Mouse (Mus musculus): Measurements from ENCODE around the gene Ctla4. TPM values are rescaled to one million over a fixed set of nuclear protein-coding genes. Genes with fewer than 3 reads are reported as not detected.

The Ctla4 gene
- polyA plus RNA-seq, 1 experiment, result not detected

GRCm38 (mm10) chr1:60884611-60885010 lies 2.2 kb upstream of the Ctla4 start:
- no peak overlapping the region for H3K27ac ChIP-seq (ENCODE audit: insufficient read depth, low read length)
- no peak overlapping the region for H3K4me3 ChIP-seq (ENCODE audit: insufficient read depth, low read length)
- no peaks in the 10 kb centered on the region for H3K4me1 ChIP-seq (ENCODE audit: control insufficient read depth, insufficient read depth, low read length)
- TF ChIP-seq CTCF (IDR thresholded peaks at IDR 0.05; ENCODE audit: borderline replicate concordance, insufficient read depth, low read length), result no peak
- TF ChIP-seq POLR2A (IDR thresholded peaks at IDR 0.05; ENCODE audit: low read depth, low read length), result no peak

GRCm38 (mm10) chr1:60898127-60898932 lies 11.5 kb downstream of the Ctla4 start:
- Histone ChIP-seq H3K27ac (ENCODE audit: insufficient read depth, low read length) (no peak overlapping the region), H3K4me3 (ENCODE audit: insufficient read depth, low read length) (no peak overlapping the region), H3K4me1 (ENCODE audit: control insufficient read depth, insufficient read depth, low read length) (peaks cover 5% of the 10 kb centered on the region)
- no peak for TF ChIP-seq CTCF (IDR thresholded peaks at IDR 0.05; ENCODE audit: borderline replicate concordance, insufficient read depth, low read length)
- TF ChIP-seq POLR2A (IDR thresholded peaks at IDR 0.05; ENCODE audit: low read depth, low read length), result no peak

- peaks cover 5% of the 10 kb centered on the region for H3K4me1 ChIP-seq (ENCODE audit: control insufficient read depth, insufficient read depth, low read length)
- no peak overlapping the region for H3K27ac ChIP-seq (ENCODE audit: insufficient read depth, low read length)
- H3K4me3 ChIP-seq (ENCODE audit: insufficient read depth, low read length), result no peak overlapping the region
- TF ChIP-seq POLR2A (IDR thresholded peaks at IDR 0.05; ENCODE audit: low read depth, low read length), result no peak
- TF ChIP-seq CTCF (IDR thresholded peaks at IDR 0.05; ENCODE audit: borderline replicate concordance, insufficient read depth, low read length), result no peak
Measured at GRCm38 (mm10) chr1:60898933-60899210, 12.1 kb downstream of the Ctla4 start.

- H3K4me1 ChIP-seq (ENCODE audit: control insufficient read depth, insufficient read depth, low read length), result peaks cover 5% of the 10 kb centered on the region
- H3K4me3 ChIP-seq (ENCODE audit: insufficient read depth, low read length), result no peak overlapping the region
- no peak for TF ChIP-seq CTCF (IDR thresholded peaks at IDR 0.05; ENCODE audit: borderline replicate concordance, insufficient read depth, low read length)
- no peak for TF ChIP-seq POLR2A (IDR thresholded peaks at IDR 0.05; ENCODE audit: low read depth, low read length)
- no peak overlapping the region for H3K27ac ChIP-seq (ENCODE audit: insufficient read depth, low read length)
Measured at GRCm38 (mm10) chr1:60899244-60899643, 12.4 kb downstream of the Ctla4 start.

GRCm38 (mm10) chr1:60902547-60902946 lies 15.7 kb downstream of the Ctla4 start:
- no peak overlapping the region for H3K27ac ChIP-seq (ENCODE audit: insufficient read depth, low read length)
- H3K4me1 ChIP-seq (ENCODE audit: control insufficient read depth, insufficient read depth, low read length), result peaks cover 5% of the 10 kb centered on the region
- no peak for TF ChIP-seq POLR2A (IDR thresholded peaks at IDR 0.05; ENCODE audit: low read depth, low read length)
- no peak for TF ChIP-seq CTCF (IDR thresholded peaks at IDR 0.05; ENCODE audit: borderline replicate concordance, insufficient read depth, low read length)
- no peak overlapping the region for H3K4me3 ChIP-seq (ENCODE audit: insufficient read depth, low read length)

GRCm38 (mm10) chr1:60903126-60903525 lies 16.3 kb downstream of the Ctla4 start:
- no peak overlapping the region for H3K4me3 ChIP-seq (ENCODE audit: insufficient read depth, low read length)
- no peak for TF ChIP-seq CTCF (IDR thresholded peaks at IDR 0.05; ENCODE audit: borderline replicate concordance, insufficient read depth, low read length)
- TF ChIP-seq POLR2A (IDR thresholded peaks at IDR 0.05; ENCODE audit: low read depth, low read length), result no peak

GRCm38 (mm10) chr1:60904456-60904978 lies 17.7 kb downstream of the Ctla4 start:
- no peak for TF ChIP-seq POLR2A (IDR thresholded peaks at IDR 0.05; ENCODE audit: low read depth, low read length)
- no peak for TF ChIP-seq CTCF (IDR thresholded peaks at IDR 0.05; ENCODE audit: borderline replicate concordance, insufficient read depth, low read length)

More at GRCm38 (mm10) chr1:60903126-60903525, 16.3 kb downstream of the Ctla4 start:
- H3K27ac ChIP-seq (ENCODE audit: insufficient read depth, low read length), result no peak overlapping the region
- H3K4me1 ChIP-seq (ENCODE audit: control insufficient read depth, insufficient read depth, low read length), result peaks cover 5% of the 10 kb centered on the region

GRCm38 (mm10) chr1:60907466-60907865 lies 20.7 kb downstream of the Ctla4 start:
- no peak for TF ChIP-seq POLR2A (IDR thresholded peaks at IDR 0.05; ENCODE audit: low read depth, low read length)
- TF ChIP-seq CTCF (IDR thresholded peaks at IDR 0.05; ENCODE audit: borderline replicate concordance, insufficient read depth, low read length), result no peak
- Histone ChIP-seq H3K4me3 (ENCODE audit: insufficient read depth, low read length) (no peak overlapping the region), H3K4me1 (ENCODE audit: control insufficient read depth, insufficient read depth, low read length) (no peaks in the 10 kb centered on the region), H3K27ac (ENCODE audit: insufficient read depth, low read length) (no peak overlapping the region)

More at GRCm38 (mm10) chr1:60904456-60904978, 17.7 kb downstream of the Ctla4 start:
- no peaks in the 10 kb centered on the region for H3K4me1 ChIP-seq (ENCODE audit: control insufficient read depth, insufficient read depth, low read length)
- H3K4me3 ChIP-seq (ENCODE audit: insufficient read depth, low read length), result no peak overlapping the region
- no peak overlapping the region for H3K27ac ChIP-seq (ENCODE audit: insufficient read depth, low read length)

GRCm38 (mm10) chr1:60908751-60909161 lies 22.0 kb downstream of the Ctla4 start:
- no peak overlapping the region for H3K27ac ChIP-seq (ENCODE audit: insufficient read depth, low read length)
- no peaks in the 10 kb centered on the region for H3K4me1 ChIP-seq (ENCODE audit: control insufficient read depth, insufficient read depth, low read length)
- H3K4me3 ChIP-seq (ENCODE audit: insufficient read depth, low read length), result no peak overlapping the region
- no peak for TF ChIP-seq CTCF (IDR thresholded peaks at IDR 0.05; ENCODE audit: borderline replicate concordance, insufficient read depth, low read length)
- TF ChIP-seq POLR2A (IDR thresholded peaks at IDR 0.05; ENCODE audit: low read depth, low read length), result no peak

- no peak overlapping the region for H3K27ac ChIP-seq (ENCODE audit: insufficient read depth, low read length)
- H3K4me3 ChIP-seq (ENCODE audit: insufficient read depth, low read length), result no peak overlapping the region
- H3K4me1 ChIP-seq (ENCODE audit: control insufficient read depth, insufficient read depth, low read length), result no peaks in the 10 kb centered on the region
- no peak for TF ChIP-seq CTCF (IDR thresholded peaks at IDR 0.05; ENCODE audit: borderline replicate concordance, insufficient read depth, low read length)
- no peak for TF ChIP-seq POLR2A (IDR thresholded peaks at IDR 0.05; ENCODE audit: low read depth, low read length)
Measured at GRCm38 (mm10) chr1:60909746-60910145, 22.9 kb downstream of the Ctla4 start.
